Mouse (Mus musculus) ES-E14 (cell line): ENCODE measurements at regions not wholly inside any gene's neighbourhood (a gene's known extent, or its start where the extent isn't known, plus 50 kb on each side); places are given as distances from the start of the nearest gene placed in this dataset.

Experiments
- CHD2 ChIP-seq: IDR thresholded peaks from 2 replicates; pipeline ENCODE4 v1.6.1; 2014; ENCODE audit warnings: mild to moderate bottlenecking, low read depth, low read length, inconsistent platforms
- HCFC1 ChIP-seq: IDR thresholded peaks from 2 replicates; pipeline ENCODE4 v1.6.1; 2012; ENCODE audit warnings: low read length, inconsistent platforms, borderline replicate concordance; ENCODE audit not compliant: insufficient read depth
- MAFK ChIP-seq: IDR thresholded peaks from 2 replicates; pipeline ENCODE4 v1.6.1; 2014; ENCODE audit warnings: mild to moderate bottlenecking, low read depth, low read length, inconsistent platforms; ENCODE audit not compliant: insufficient read depth
- ZC3H11A ChIP-seq: IDR thresholded peaks from 2 replicates; pipeline ENCODE4 v1.6.1; 2012; ENCODE audit warnings: low read depth, mild to moderate bottlenecking, inconsistent platforms, low read length, borderline replicate concordance
- ZNF384 ChIP-seq: IDR thresholded peaks from 2 replicates; pipeline ENCODE4 v1.6.1; 2012; ENCODE audit warnings: low read depth, low read length, inconsistent platforms

DNA sequence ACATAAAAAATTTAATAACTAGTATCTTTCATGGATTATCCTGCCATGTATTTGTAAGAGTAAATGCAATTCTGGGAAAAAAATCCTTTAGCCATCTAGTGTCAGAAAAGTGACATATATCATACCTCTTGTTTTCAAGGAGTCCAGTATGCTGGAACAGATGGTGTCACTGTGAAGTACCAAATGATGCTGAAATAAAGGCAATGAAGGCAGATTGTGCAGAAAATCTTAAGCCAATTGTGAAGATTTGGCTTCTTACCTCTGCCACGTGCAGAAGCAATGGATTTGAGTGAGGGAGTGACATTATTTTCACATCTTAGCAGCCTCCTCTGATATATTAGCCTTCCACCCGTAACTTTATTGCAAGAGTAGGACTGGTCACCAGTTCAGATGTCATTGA lies 306.5 kb upstream of the Kynu start:
- TF ChIP-seq MAFK = no peak
- no peak for TF ChIP-seq ZC3H11A
- TF ChIP-seq ZNF384 = no peak
- TF ChIP-seq CHD2 = no peak
- TF ChIP-seq HCFC1 = no peak
